Mouse (Mus musculus): ENCODE results near the gene Ptprg.

GRCm38 (mm10) chr14:12072026-12072861 lies 518.9 kb downstream of the Ptprg start:
- TF ChIP-seq CTCF (IDR thresholded peaks at IDR 0.05; ENCODE audit: extremely low read depth, insufficient read length, insufficient replicate concordance, low read depth, low read length) = no peak
- no peak for TF ChIP-seq POLR2A (IDR thresholded peaks at IDR 0.05; ENCODE audit: low read depth, low read length)

Measured in small intestine, adult 2 months (tissue).